Mouse (Mus musculus) ES-Bruce4 (cell line): ENCODE results near the gene Frmd4a. TPM values are rescaled to one million over a fixed set of nuclear protein-coding genes. Genes with fewer than 3 reads are reported as not detected.

Source experiments
- H3K27ac ChIP-seq: 2 replicates; pipeline ENCODE4 v1.5.1; 2012; ENCODE audit warnings: low read length, inconsistent platforms; ENCODE audit not compliant: insufficient read depth
- H3K27me3 ChIP-seq: 2 replicates; pipeline ENCODE4 v1.6.1; 2012; ENCODE audit warnings: mild to moderate bottlenecking, low read length, inconsistent platforms; ENCODE audit not compliant: control insufficient read depth, poor library complexity, insufficient read depth, severe bottlenecking
- H3K36me3 ChIP-seq: 2 replicates; pipeline ENCODE4 v1.6.1; 2012; ENCODE audit warnings: inconsistent platforms, mild to moderate bottlenecking, low read length, moderate library complexity; ENCODE audit not compliant: control insufficient read depth, poor library complexity, insufficient read depth, severe bottlenecking
- H3K4me1 ChIP-seq: one replicate; pipeline ENCODE4 v1.8.1; 2011; ENCODE audit warnings: low read length; ENCODE audit not compliant: control insufficient read depth, insufficient read depth
- H3K4me3 ChIP-seq: 2 replicates; pipeline ENCODE4 v1.5.1; 2011; ENCODE audit warnings: low read depth, mild to moderate bottlenecking, low read length
- H3K9ac ChIP-seq: 2 replicates; pipeline ENCODE4 v1.6.1; 2012; ENCODE audit warnings: low read depth, mild to moderate bottlenecking, inconsistent platforms; ENCODE audit not compliant: poor library complexity, severe bottlenecking
- H3K9me3 ChIP-seq: replicated peaks from 2 replicates; pipeline ENCODE4 v1.6.1; 2012; ENCODE audit warnings: mild to moderate bottlenecking, low read length, inconsistent platforms; ENCODE audit not compliant: control insufficient read depth, poor library complexity, insufficient read depth, severe bottlenecking
- CTCF ChIP-seq: IDR thresholded peaks from one replicate; pipeline ENCODE4 v1.8.1; 2011; ENCODE audit warnings: low read depth, low read length
- EP300 ChIP-seq: IDR thresholded peaks from 2 replicates; pipeline ENCODE4 v1.6.1; 2011; ENCODE audit warnings: low read depth, low read length; ENCODE audit not compliant: insufficient read depth
- POLR2A ChIP-seq: IDR thresholded peaks from one replicate; pipeline ENCODE4 v1.8.1; 2011; ENCODE audit warnings: low read length; ENCODE audit not compliant: insufficient read depth
- polyA plus RNA-seq: library from polyadenylated mRNA; stranded (reverse); fragments of >200 nt; gene quantifications from 2 replicates; pipeline ENCODE4 v1.2.4, GENCODE M21; 2011; ENCODE audit warnings: low read depth; ENCODE audit not compliant: missing spikeins, insufficient read depth, insufficient read length

Gene Frmd4a
- polyA plus RNA-seq, 1 experiment, result 5.6 TPM

DNA sequence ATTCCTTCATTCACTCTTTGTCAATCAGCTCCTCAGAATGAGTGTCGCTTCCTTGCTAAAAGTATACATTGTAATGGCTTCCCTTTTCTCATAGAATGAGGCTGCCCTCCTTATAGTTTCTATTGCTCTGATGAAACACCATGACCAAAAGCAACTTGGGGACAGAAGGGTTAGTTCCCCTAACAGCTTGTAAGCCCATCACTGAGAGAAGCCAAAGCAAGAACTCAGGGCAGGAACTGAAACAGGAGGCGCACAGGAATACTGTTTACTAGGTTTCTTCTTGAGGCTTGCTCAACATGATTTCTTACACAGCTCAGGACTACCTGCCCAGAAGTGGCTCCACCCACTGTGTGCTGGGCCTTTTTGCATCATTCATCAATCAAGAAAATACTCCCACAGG, 273.0 kb downstream of the Frmd4a start:
- H3K9ac ChIP-seq, result no peak overlapping the region
- H3K4me1 ChIP-seq, result no peaks in the 10 kb centered on the region
- TF ChIP-seq POLR2A (no peak), CTCF (no peak), EP300 (no peak)
- H3K4me3 ChIP-seq, result no peak overlapping the region
- H3K27ac ChIP-seq, result no peak overlapping the region
- no peaks in the 10 kb centered on the region for H3K27me3 ChIP-seq
- no peaks in the 10 kb centered on the region for H3K9me3 ChIP-seq
- no peaks in the 10 kb centered on the region for H3K36me3 ChIP-seq

DNA sequence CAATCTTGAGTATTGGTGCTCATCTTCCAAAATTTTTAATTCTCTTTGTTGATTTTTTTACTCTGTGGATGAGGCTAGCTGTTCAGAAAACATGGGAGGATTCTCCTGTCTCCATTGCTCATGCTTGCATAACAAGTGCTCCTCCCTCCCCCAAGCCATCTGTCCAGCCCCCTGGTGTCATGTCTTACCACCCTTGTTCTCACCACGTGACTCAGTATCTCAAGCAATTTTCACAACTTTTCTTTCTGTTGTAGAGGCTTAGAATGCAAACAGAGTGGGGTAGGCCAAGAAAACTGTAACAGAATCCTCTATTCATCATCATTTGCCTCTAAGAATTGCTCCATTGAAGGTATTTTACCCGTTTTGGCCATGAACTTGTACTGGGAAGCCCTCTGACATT, 273.6 kb downstream of the Frmd4a start:
- H3K27ac ChIP-seq, result no peak overlapping the region
- no peak overlapping the region for H3K9ac ChIP-seq
- H3K4me3 ChIP-seq, result no peak overlapping the region
- H3K9me3 ChIP-seq, result no peaks in the 10 kb centered on the region
- H3K27me3 ChIP-seq, result no peaks in the 10 kb centered on the region
- no peak for TF ChIP-seq POLR2A
- TF ChIP-seq CTCF, result no peak
- no peak for TF ChIP-seq EP300
- no peaks in the 10 kb centered on the region for H3K4me1 ChIP-seq
- H3K36me3 ChIP-seq, result no peaks in the 10 kb centered on the region

DNA sequence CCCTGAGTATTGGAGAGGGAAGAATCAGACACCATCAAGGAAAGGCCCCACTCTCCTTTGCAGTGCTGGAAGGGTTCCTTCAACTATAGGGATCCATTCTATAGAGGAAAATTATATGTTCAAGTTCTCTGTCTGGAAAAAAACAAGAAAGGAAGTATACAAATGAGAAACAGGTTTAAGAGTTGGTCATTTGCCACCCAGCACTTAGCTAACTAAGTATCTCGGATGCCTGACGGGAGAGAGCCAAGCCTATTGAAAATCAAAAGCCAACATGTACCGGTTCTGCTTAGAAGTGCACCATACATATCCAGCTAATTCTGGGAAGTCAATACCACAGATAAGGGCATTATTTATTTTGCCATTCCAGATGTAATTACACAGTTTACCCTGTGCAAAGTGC, 274.2 kb downstream of the Frmd4a start:
- Histone ChIP-seq H3K27ac (no peak overlapping the region), H3K9ac (no peak overlapping the region), H3K36me3 (no peaks in the 10 kb centered on the region), H3K4me3 (no peak overlapping the region), H3K9me3 (no peaks in the 10 kb centered on the region), H3K4me1 (no peaks in the 10 kb centered on the region), H3K27me3 (no peaks in the 10 kb centered on the region)
- no peak for TF ChIP-seq CTCF
- no peak for TF ChIP-seq POLR2A
- no peak for TF ChIP-seq EP300

DNA sequence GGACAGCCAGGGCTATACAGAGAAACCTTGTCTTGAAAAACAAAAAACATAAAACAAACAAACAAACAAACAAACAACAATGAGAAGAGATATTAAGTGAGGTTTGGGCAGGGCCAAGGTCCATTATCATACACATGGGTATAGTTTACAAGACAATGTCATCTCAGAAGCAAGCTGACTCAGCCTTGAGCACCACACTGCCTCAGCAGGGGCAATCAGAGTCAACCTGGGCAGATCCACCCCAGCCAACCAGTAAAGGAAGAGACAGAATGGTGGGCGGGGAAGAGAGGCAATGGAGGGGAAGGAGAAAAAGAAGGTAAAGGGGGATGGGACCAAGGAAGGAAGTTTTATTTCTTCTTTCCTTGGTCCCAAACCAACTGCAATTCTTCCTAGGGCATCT, 276.2 kb downstream of the Frmd4a start:
- no peak overlapping the region for H3K27ac ChIP-seq
- no peak overlapping the region for H3K4me3 ChIP-seq
- no peaks in the 10 kb centered on the region for H3K27me3 ChIP-seq
- no peaks in the 10 kb centered on the region for H3K36me3 ChIP-seq
- no peaks in the 10 kb centered on the region for H3K9me3 ChIP-seq
- no peaks in the 10 kb centered on the region for H3K4me1 ChIP-seq
- TF ChIP-seq CTCF (no peak), EP300 (no peak), POLR2A (no peak)
- no peak overlapping the region for H3K9ac ChIP-seq

DNA sequence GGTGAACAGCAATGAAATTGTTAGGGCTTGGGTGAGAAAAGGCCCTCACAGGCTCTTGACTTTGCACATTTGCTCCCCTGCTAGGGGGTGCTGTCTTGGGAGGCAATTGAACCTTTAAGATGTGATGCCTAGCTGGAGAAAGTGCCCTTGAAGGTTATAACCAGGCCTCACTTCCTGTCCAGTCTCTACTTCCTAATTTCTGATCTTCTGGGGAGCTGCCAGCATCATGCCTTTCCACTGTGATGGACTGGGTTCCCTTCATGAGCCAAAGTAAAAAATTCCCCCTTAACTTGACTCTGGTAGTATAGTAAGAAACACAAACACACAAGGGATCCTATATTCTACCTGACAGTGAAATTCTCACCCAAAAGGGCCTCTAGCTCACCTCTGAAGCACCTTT, 278.1 kb downstream of the Frmd4a start:
- Histone ChIP-seq H3K27me3 (no peaks in the 10 kb centered on the region), H3K4me3 (no peak overlapping the region), H3K9ac (no peak overlapping the region), H3K4me1 (no peaks in the 10 kb centered on the region), H3K36me3 (no peaks in the 10 kb centered on the region), H3K9me3 (no peaks in the 10 kb centered on the region), H3K27ac (no peak overlapping the region)
- TF ChIP-seq POLR2A, result no peak
- TF ChIP-seq EP300, result no peak

DNA sequence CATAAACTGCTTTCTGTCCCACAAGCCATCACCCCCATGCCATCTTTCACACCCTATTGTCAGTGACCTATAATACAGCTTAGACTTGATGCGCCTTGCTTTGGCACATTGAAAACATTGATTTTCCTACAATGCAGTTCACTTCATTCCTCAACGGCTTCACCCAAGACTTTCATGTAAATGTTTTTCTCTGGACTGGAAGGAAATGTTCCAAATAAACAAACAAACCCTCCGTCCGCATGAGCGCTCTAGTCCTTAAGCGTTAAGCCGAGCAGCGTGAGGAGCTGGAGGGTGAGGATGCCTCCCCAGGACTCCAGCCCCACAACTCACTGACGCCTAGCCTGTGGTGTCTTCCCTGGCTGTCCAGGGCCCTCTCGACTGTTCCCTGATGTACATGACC, 279.4 kb downstream of the Frmd4a start:
- Histone ChIP-seq H3K4me3 (no peak overlapping the region), H3K4me1 (no peaks in the 10 kb centered on the region), H3K27ac (no peak overlapping the region)

More for the DNA sequence above, 279.4 kb downstream of the Frmd4a start:
- Histone ChIP-seq H3K9ac (no peak overlapping the region), H3K36me3 (no peaks in the 10 kb centered on the region), H3K9me3 (no peaks in the 10 kb centered on the region), H3K27me3 (no peaks in the 10 kb centered on the region)
- TF ChIP-seq POLR2A (no peak), EP300 (no peak), CTCF (no peak)
